Mouse (Mus musculus): ENCODE results near the gene Ccn2. TPM values are rescaled to one million over a fixed set of nuclear protein-coding genes. Genes with fewer than 3 reads are reported as not detected.

Gene Ccn2
- polyA plus RNA-seq, 1 experiment = 65.2 TPM

- H3K9me3 ChIP-seq (replicated peaks; ENCODE audit: control insufficient read depth, insufficient read depth, low read length, poor library complexity, severe bottlenecking) = no peaks in the 10 kb centered on the region
- no peaks in the 10 kb centered on the region for H3K27me3 ChIP-seq (ENCODE audit: control insufficient read depth, insufficient read depth, low read length, poor library complexity, severe bottlenecking)
- no peak for TF ChIP-seq EP300 (IDR thresholded peaks at IDR 0.05; ENCODE audit: insufficient read depth, low read depth, low read length)
- no peak for TF ChIP-seq POLR2A (IDR thresholded peaks at IDR 0.05; ENCODE audit: insufficient read depth, low read length)
- TF ChIP-seq CTCF (IDR thresholded peaks at IDR 0.05; ENCODE audit: low read depth, low read length) = no peak
- H3K4me3 ChIP-seq (ENCODE audit: low read depth, low read length) = peak overlapping the region; percentile 90
- no peak overlapping the region for H3K27ac ChIP-seq (ENCODE audit: insufficient read depth, low read length)
- H3K36me3 ChIP-seq (ENCODE audit: control insufficient read depth, insufficient read depth, low read length, poor library complexity, severe bottlenecking) = peaks cover 10% of the 10 kb centered on the region
- H3K9ac ChIP-seq (ENCODE audit: low read depth, poor library complexity, severe bottlenecking) = no peak overlapping the region
- peaks cover 2% of the 10 kb centered on the region for H3K4me1 ChIP-seq (ENCODE audit: control insufficient read depth, insufficient read depth, low read length)
Observed at GRCm38 (mm10) chr10:24596869-24597339, 1.7 kb downstream of the Ccn2 start.

- no peaks in the 10 kb centered on the region for H3K9me3 ChIP-seq (replicated peaks; ENCODE audit: control insufficient read depth, insufficient read depth, low read length, poor library complexity, severe bottlenecking)
- no peak overlapping the region for H3K4me3 ChIP-seq (ENCODE audit: low read depth, low read length)
- peaks cover 2% of the 10 kb centered on the region for H3K4me1 ChIP-seq (ENCODE audit: control insufficient read depth, insufficient read depth, low read length)
- TF ChIP-seq CTCF (IDR thresholded peaks at IDR 0.05; ENCODE audit: low read depth, low read length) = no peak
- no peak for TF ChIP-seq EP300 (IDR thresholded peaks at IDR 0.05; ENCODE audit: insufficient read depth, low read depth, low read length)
- no peak for TF ChIP-seq POLR2A (IDR thresholded peaks at IDR 0.05; ENCODE audit: insufficient read depth, low read length)
- no peak overlapping the region for H3K27ac ChIP-seq (ENCODE audit: insufficient read depth, low read length)
- no peak overlapping the region for H3K9ac ChIP-seq (ENCODE audit: low read depth, poor library complexity, severe bottlenecking)
- peaks cover 10% of the 10 kb centered on the region for H3K36me3 ChIP-seq (ENCODE audit: control insufficient read depth, insufficient read depth, low read length, poor library complexity, severe bottlenecking)
- no peaks in the 10 kb centered on the region for H3K27me3 ChIP-seq (ENCODE audit: control insufficient read depth, insufficient read depth, low read length, poor library complexity, severe bottlenecking)
Observed at GRCm38 (mm10) chr10:24597789-24598188, 2.5 kb downstream of the Ccn2 start.

GRCm38 (mm10) chr10:24598693-24599092 is 3.5 kb downstream of the Ccn2 start:
- Histone ChIP-seq H3K36me3 (ENCODE audit: control insufficient read depth, insufficient read depth, low read length, poor library complexity, severe bottlenecking) (peaks cover 10% of the 10 kb centered on the region), H3K4me3 (ENCODE audit: low read depth, low read length) (no peak overlapping the region), H3K9ac (ENCODE audit: low read depth, poor library complexity, severe bottlenecking) (no peak overlapping the region), H3K9me3 (replicated peaks; ENCODE audit: control insufficient read depth, insufficient read depth, low read length, poor library complexity, severe bottlenecking) (no peaks in the 10 kb centered on the region), H3K4me1 (ENCODE audit: control insufficient read depth, insufficient read depth, low read length) (no peaks in the 10 kb centered on the region), H3K27ac (ENCODE audit: insufficient read depth, low read length) (no peak overlapping the region), H3K27me3 (ENCODE audit: control insufficient read depth, insufficient read depth, low read length, poor library complexity, severe bottlenecking) (no peaks in the 10 kb centered on the region)
- TF ChIP-seq EP300 (IDR thresholded peaks at IDR 0.05; ENCODE audit: insufficient read depth, low read depth, low read length) = no peak
- TF ChIP-seq CTCF (IDR thresholded peaks at IDR 0.05; ENCODE audit: low read depth, low read length) = no peak
- TF ChIP-seq POLR2A (IDR thresholded peaks at IDR 0.05; ENCODE audit: insufficient read depth, low read length) = no peak

GRCm38 (mm10) chr10:24599802-24600201 is 4.6 kb downstream of the Ccn2 start:
- no peaks in the 10 kb centered on the region for H3K4me1 ChIP-seq (ENCODE audit: control insufficient read depth, insufficient read depth, low read length)
- no peak overlapping the region for H3K4me3 ChIP-seq (ENCODE audit: low read depth, low read length)
- H3K27ac ChIP-seq (ENCODE audit: insufficient read depth, low read length) = no peak overlapping the region
- no peak for TF ChIP-seq CTCF (IDR thresholded peaks at IDR 0.05; ENCODE audit: low read depth, low read length)
- no peak for TF ChIP-seq EP300 (IDR thresholded peaks at IDR 0.05; ENCODE audit: insufficient read depth, low read depth, low read length)
- TF ChIP-seq POLR2A (IDR thresholded peaks at IDR 0.05; ENCODE audit: insufficient read depth, low read length) = no peak
- no peaks in the 10 kb centered on the region for H3K9me3 ChIP-seq (replicated peaks; ENCODE audit: control insufficient read depth, insufficient read depth, low read length, poor library complexity, severe bottlenecking)
- H3K36me3 ChIP-seq (ENCODE audit: control insufficient read depth, insufficient read depth, low read length, poor library complexity, severe bottlenecking) = peaks cover 10% of the 10 kb centered on the region
- no peak overlapping the region for H3K9ac ChIP-seq (ENCODE audit: low read depth, poor library complexity, severe bottlenecking)
- H3K27me3 ChIP-seq (ENCODE audit: control insufficient read depth, insufficient read depth, low read length, poor library complexity, severe bottlenecking) = no peaks in the 10 kb centered on the region

GRCm38 (mm10) chr10:24603035-24603434 is 7.8 kb downstream of the Ccn2 start:
- H3K4me1 ChIP-seq (ENCODE audit: control insufficient read depth, insufficient read depth, low read length) = no peaks in the 10 kb centered on the region
- no peaks in the 10 kb centered on the region; the same call in 1 of the 2 replicates for H3K36me3 ChIP-seq (ENCODE audit: control insufficient read depth, insufficient read depth, low read length, poor library complexity, severe bottlenecking)
- H3K27ac ChIP-seq (ENCODE audit: insufficient read depth, low read length) = no peak overlapping the region
- H3K9ac ChIP-seq (ENCODE audit: low read depth, poor library complexity, severe bottlenecking) = no peak overlapping the region
- no peaks in the 10 kb centered on the region for H3K27me3 ChIP-seq (ENCODE audit: control insufficient read depth, insufficient read depth, low read length, poor library complexity, severe bottlenecking)
- no peak for TF ChIP-seq EP300 (IDR thresholded peaks at IDR 0.05; ENCODE audit: insufficient read depth, low read depth, low read length)
- H3K9me3 ChIP-seq (replicated peaks; ENCODE audit: control insufficient read depth, insufficient read depth, low read length, poor library complexity, severe bottlenecking) = no peaks in the 10 kb centered on the region
- H3K4me3 ChIP-seq (ENCODE audit: low read depth, low read length) = no peak overlapping the region

GRCm38 (mm10) chr10:24603727-24604126 is 8.5 kb downstream of the Ccn2 start:
- TF ChIP-seq CTCF (IDR thresholded peaks at IDR 0.05; ENCODE audit: low read depth, low read length) = no peak
- no peak for TF ChIP-seq POLR2A (IDR thresholded peaks at IDR 0.05; ENCODE audit: insufficient read depth, low read length)
- TF ChIP-seq EP300 (IDR thresholded peaks at IDR 0.05; ENCODE audit: insufficient read depth, low read depth, low read length) = no peak
- H3K9me3 ChIP-seq (replicated peaks; ENCODE audit: control insufficient read depth, insufficient read depth, low read length, poor library complexity, severe bottlenecking) = no peaks in the 10 kb centered on the region
- H3K27ac ChIP-seq (ENCODE audit: insufficient read depth, low read length) = no peak overlapping the region
- H3K9ac ChIP-seq (ENCODE audit: low read depth, poor library complexity, severe bottlenecking) = no peak overlapping the region
- H3K4me3 ChIP-seq (ENCODE audit: low read depth, low read length) = no peak overlapping the region
- no peaks in the 10 kb centered on the region for H3K36me3 ChIP-seq (ENCODE audit: control insufficient read depth, insufficient read depth, low read length, poor library complexity, severe bottlenecking)
- no peaks in the 10 kb centered on the region for H3K27me3 ChIP-seq (ENCODE audit: control insufficient read depth, insufficient read depth, low read length, poor library complexity, severe bottlenecking)
- no peaks in the 10 kb centered on the region for H3K4me1 ChIP-seq (ENCODE audit: control insufficient read depth, insufficient read depth, low read length)
